Mouse (Mus musculus) erythroblast, embryonic 14.5 days (primary cell): ENCODE measurements around the gene Bmp2k.

ENCODE experiments used
- GATA1 ChIP-seq: IDR thresholded peaks from 2 replicates; pipeline ENCODE4 v1.6.1; 2012; ENCODE audit warnings: low read length, inconsistent platforms, mixed read lengths
- TAL1 ChIP-seq: IDR thresholded peaks from 3 replicates; pipeline ENCODE4 v1.6.1; 2012; ENCODE audit warnings: low read length, inconsistent platforms, mixed read lengths

GRCm38 (mm10) chr5:97075476-97076151 is 78.1 kb downstream of the Bmp2k start:
- TF ChIP-seq GATA1 = no peak
- no peak for TF ChIP-seq TAL1
